Mouse (Mus musculus): ENCODE data around the gene Cpa4.

DNA sequence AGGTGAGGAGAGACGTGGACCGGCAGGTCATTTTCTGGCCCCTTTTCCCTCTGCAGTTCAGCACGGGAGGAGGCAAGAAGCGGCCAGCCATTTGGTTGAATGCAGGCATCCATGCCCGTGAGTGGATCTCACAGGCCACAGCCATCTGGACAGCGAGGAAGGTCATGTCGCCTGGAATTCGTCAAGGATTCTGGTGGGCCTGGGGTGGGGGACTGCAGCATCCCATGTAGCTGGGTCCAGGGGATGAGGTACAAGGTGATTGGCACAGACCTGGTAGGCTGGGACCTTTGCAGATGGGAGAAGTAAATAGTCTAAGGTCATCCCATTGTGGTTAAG, 12.6 kb downstream of the Cpa4 start:
- no peak for TF ChIP-seq POLR2A (IDR thresholded peaks at IDR 0.05; ENCODE audit: borderline replicate concordance, low read depth, low read length)
- TF ChIP-seq CTCF (IDR thresholded peaks at IDR 0.05; ENCODE audit: low read depth, low read length), result no peak

Measured in bone marrow macrophage, adult 2 months (primary cell).